Mouse (Mus musculus) embryo, embryonic 11 days (tissue): ENCODE results near the gene Gm49396.

Source experiments
- DNase-seq: peaks from one replicate; pipeline ENCODE4 v3.0.0-alpha.2; 2015

The Gm49396 gene

GRCm38 (mm10) chr7:30614454-30614853 lies 51.3 kb downstream of the Gm49396 start:
- DNase-seq, result no peak

- no peak for DNase-seq
These were observed 52.1 kb downstream of the Gm49396 start for GRCm38 (mm10) chr7:30615049-30615760.
